Mouse (Mus musculus) heart, adult 2 months (tissue): ENCODE results near the gene Hmga1b. TPM values are rescaled to one million over a fixed set of nuclear protein-coding genes. Genes with fewer than 3 reads are reported as not detected.

Source experiments
- DNase-seq, 2 experiments: peaks; one replicate each; pipeline ENCODE4 v3.0.0; 2021
- H3K27ac ChIP-seq: fragments of 200-600 bp; 2 replicates; pipeline ENCODE4 v1.8.1; 2022
- H3K27me3 ChIP-seq: fragments of 200-500 bp; 2 replicates; pipeline ENCODE4 v1.6.1; 2012; ENCODE audit warnings: mild to moderate bottlenecking, low read length, inconsistent platforms, mixed read lengths; ENCODE audit not compliant: control insufficient read depth, insufficient read depth
- H3K36me3 ChIP-seq: fragments of 200-500 bp; 2 replicates; pipeline ENCODE4 v1.6.1; 2012; ENCODE audit warnings: low read length, inconsistent platforms; ENCODE audit not compliant: control insufficient read depth, insufficient read depth
- H3K4me1 ChIP-seq: fragments of 200-500 bp; 2 replicates; pipeline ENCODE4 v1.6.1; 2011; ENCODE audit warnings: low read length; ENCODE audit not compliant: control insufficient read depth, insufficient read depth
- H3K4me3 ChIP-seq: fragments of 200-600 bp; 2 replicates; pipeline ENCODE4 v1.8.1; 2022
- H3K79me2 ChIP-seq: fragments of 200-500 bp; replicated peaks from 2 replicates; pipeline ENCODE4 v1.6.1; 2012; ENCODE audit warnings: mild to moderate bottlenecking, inconsistent platforms, low read length, moderate library complexity, mixed read lengths; ENCODE audit not compliant: control insufficient read depth, insufficient read depth
- H3K9ac ChIP-seq: fragments of 200-500 bp; 2 replicates; pipeline ENCODE4 v1.6.1; 2012; ENCODE audit warnings: low read depth, mild to moderate bottlenecking, control low read depth, inconsistent platforms, low read length, mixed read lengths
- CTCF ChIP-seq: fragments of 200-600 bp; IDR thresholded peaks from 2 replicates; pipeline ENCODE4 v1.8.1; 2022; ENCODE audit warnings: antibody characterized with exemption, mild to moderate bottlenecking, moderate library complexity
- EP300 ChIP-seq: fragments of 200-500 bp; IDR thresholded peaks from 2 replicates; pipeline ENCODE4 v1.6.1; 2011; ENCODE audit warnings: low read depth, low read length, control low read depth; ENCODE audit not compliant: insufficient read depth
- POLR2A ChIP-seq: fragments of 200-500 bp; IDR thresholded peaks from 2 replicates; pipeline ENCODE4 v1.6.1; 2011; ENCODE audit warnings: mild to moderate bottlenecking, low read depth, low read length, control low read depth; ENCODE audit not compliant: insufficient read depth
- WGBS: fragments of 180-500 bp; shearing (Covaris S2); methylation state at CpG from one replicate; pipeline ENCODE4 v1.1.7; 2018; 5-methylcytosine and 5-hydroxymethylcytosine counted together
- intact Hi-C: fragments of 180-260 bp; cut with DNase I; formaldehyde crosslinking; loops from one replicate; pipeline ENCODE4 v1.15.1; 2025
- polyA plus RNA-seq: library from polyadenylated mRNA; depleted of rRNA; stranded (reverse); fragments of >200 nt; gene quantifications from 2 replicates; pipeline ENCODE4 v1.2.3, GENCODE M21; 2012; rRNA removed
- total RNA-seq, 2 experiments: library from RNA; stranded (reverse); gene quantifications; 2 replicates each; pipeline ENCODE4 v1.2.3; 2021

The Hmga1b gene
- total and polyA plus RNA-seq, 3 experiments: 0.57 to 31.4 (median 24.5) TPM

DNA sequence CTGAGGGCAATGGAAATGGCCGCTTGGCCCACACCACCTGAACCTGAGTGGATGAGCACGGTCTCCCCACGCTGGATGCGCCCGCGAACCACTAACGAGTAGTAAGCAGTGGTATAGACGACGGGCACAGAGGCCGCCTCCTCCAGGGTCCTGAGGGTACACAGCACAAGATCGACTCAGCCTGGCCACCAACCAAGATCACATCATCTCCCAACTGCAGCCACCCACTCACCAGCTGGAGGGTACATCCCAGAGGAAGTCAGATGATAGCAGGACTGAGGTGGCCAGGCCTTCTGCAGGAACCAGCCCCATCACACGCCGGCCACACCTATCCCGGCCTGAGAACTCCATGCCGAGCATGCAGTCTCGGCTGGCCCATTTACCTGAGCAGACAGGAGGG is 49.5 kb downstream of the Hmga1b start:
- no peak for DNase-seq
- WGBS: 90% methylated on average over 16 of the region's 16 CpGs
- no peak for TF ChIP-seq CTCF
- no peak for TF ChIP-seq EP300
- TF ChIP-seq POLR2A: no peak
- no peaks in the 10 kb centered on the region for H3K27me3 ChIP-seq
- no peak overlapping the region for H3K9ac ChIP-seq
- H3K79me2 ChIP-seq: no peaks in the 10 kb centered on the region
- H3K36me3 ChIP-seq: no peaks in the 10 kb centered on the region
- intact Hi-C loops: no loop called here
- H3K4me1 ChIP-seq: no peaks in the 10 kb centered on the region
- no peak overlapping the region for H3K27ac ChIP-seq
- no peak overlapping the region for H3K4me3 ChIP-seq

Other genes with a start within 250 kb of the Hmga1b start
- gene Gcgr, start 232.1 kb upstream of the Hmga1b start, total RNA-seq: under 1 TPM; 0.68 to 0.73 TPM
- 2.1 and 2.3 TPM in 2 replicates for gene Gcgr, start 232.1 kb upstream of the Hmga1b start, polyA plus RNA-seq
- 10 to 100 TPM; 38.5 to 43.9 TPM for gene Mcrip1, start 213.1 kb upstream of the Hmga1b start, total RNA-seq
- gene Mcrip1, start 213.1 kb upstream of the Hmga1b start, polyA plus RNA-seq: 84.9 and 97.4 TPM in 2 replicates
- under 1 TPM in 1 of 2 experiments, not detected in 1; 0.34 TPM for gene Ppp1r27, start 211.7 kb upstream of the Hmga1b start, total RNA-seq
- gene Ppp1r27, start 211.7 kb upstream of the Hmga1b start, polyA plus RNA-seq: 0.64 and 0.96 TPM in 2 replicates
- 100 to 1,000 TPM; 221 to 246 TPM for gene P4hb, start 189.5 kb upstream of the Hmga1b start, total RNA-seq
- 115 and 174 TPM in 2 replicates for gene P4hb, start 189.5 kb upstream of the Hmga1b start, polyA plus RNA-seq
- gene Arhgdia, start 181.2 kb upstream of the Hmga1b start, total RNA-seq: 100 to 1,000 TPM; 139 to 144 TPM
- 245 and 257 TPM in 2 replicates for gene Arhgdia, start 181.2 kb upstream of the Hmga1b start, polyA plus RNA-seq
- gene Alyref, start 164.4 kb upstream of the Hmga1b start, total RNA-seq: 10 to 100 TPM; 48.7 to 52.0 TPM
- 13.6 and 15.6 TPM in 2 replicates for gene Alyref, start 164.4 kb upstream of the Hmga1b start, polyA plus RNA-seq
- gene Anapc11, start 164.4 kb upstream of the Hmga1b start, total RNA-seq: 10 to 100 TPM; 79.9 to 89.0 TPM
- 87.8 and 105 TPM in 2 replicates for gene Anapc11, start 164.4 kb upstream of the Hmga1b start, polyA plus RNA-seq
- gene Npb, start 154.3 kb upstream of the Hmga1b start, total RNA-seq: not detected
- gene Npb, start 154.3 kb upstream of the Hmga1b start, polyA plus RNA-seq: not detected in 2 replicates
- gene Pcyt2, start 144.9 kb upstream of the Hmga1b start, total RNA-seq: 10 to 100 TPM; 51.8 to 55.6 TPM
- 111 and 125 TPM in 2 replicates for gene Pcyt2, start 144.9 kb upstream of the Hmga1b start, polyA plus RNA-seq
- 1 to 10 TPM; 7.0 to 7.4 TPM for gene Sirt7, start 137.6 kb upstream of the Hmga1b start, total RNA-seq
- 23.7 and 25.9 TPM in 2 replicates for gene Sirt7, start 137.6 kb upstream of the Hmga1b start, polyA plus RNA-seq
- gene Mafg, start 129.2 kb upstream of the Hmga1b start, total RNA-seq: 10 to 100 TPM; 35.7 to 45.2 TPM
- 32.8 and 37.2 TPM in 2 replicates for gene Mafg, start 129.2 kb upstream of the Hmga1b start, polyA plus RNA-seq
- gene Pycr1, start 119.0 kb upstream of the Hmga1b start, total RNA-seq: 1 to 10 TPM in 1 of 2 experiments, under 1 TPM in 1; 0.81 to 1.2 TPM
- 3.9 and 4.9 TPM in 2 replicates for gene Pycr1, start 119.0 kb upstream of the Hmga1b start, polyA plus RNA-seq
- 10 to 100 TPM; 77.6 to 87.3 TPM for gene Myadml2, start 114.6 kb upstream of the Hmga1b start, total RNA-seq
- gene Myadml2, start 114.6 kb upstream of the Hmga1b start, polyA plus RNA-seq: 55.1 and 68.3 TPM in 2 replicates
- under 1 TPM in 1 of 2 experiments, not detected in 1; 0.23 TPM for gene Notum, start 101.6 kb upstream of the Hmga1b start, total RNA-seq
- gene Notum, start 101.6 kb upstream of the Hmga1b start, polyA plus RNA-seq: 0.18 and 0.35 TPM in 2 replicates
- gene Aspscr1, start 89.8 kb upstream of the Hmga1b start, total RNA-seq: 10 to 100 TPM; 35.2 to 38.3 TPM
- 38.4 and 38.6 TPM in 2 replicates for gene Aspscr1, start 89.8 kb upstream of the Hmga1b start, polyA plus RNA-seq
- 10 to 100 TPM; 26.4 to 34.2 TPM for gene Cenpx, start 49.1 kb upstream of the Hmga1b start, total RNA-seq
- 51.4 and 53.0 TPM in 2 replicates for gene Cenpx, start 49.1 kb upstream of the Hmga1b start, polyA plus RNA-seq
- 1 to 10 TPM; 4.2 to 4.5 TPM for gene Lrrc45, start 48.9 kb upstream of the Hmga1b start, total RNA-seq
- gene Lrrc45, start 48.9 kb upstream of the Hmga1b start, polyA plus RNA-seq: 12.5 and 12.7 TPM in 2 replicates
- under 1 TPM; 0.70 to 0.99 TPM for gene Rac3, start 41.3 kb upstream of the Hmga1b start, total RNA-seq
- gene Rac3, start 41.3 kb upstream of the Hmga1b start, polyA plus RNA-seq: 3.3 and 4.6 TPM in 2 replicates
- gene Dcxr, start 35.5 kb upstream of the Hmga1b start, total RNA-seq: 10 to 100 TPM; 12.1 to 12.9 TPM
- 32.0 and 35.5 TPM in 2 replicates for gene Dcxr, start 35.5 kb upstream of the Hmga1b start, polyA plus RNA-seq
- 10 to 100 TPM; 17.7 to 19.4 TPM for gene Cbr2, start 30.7 kb upstream of the Hmga1b start, total RNA-seq
- gene Cbr2, start 30.7 kb upstream of the Hmga1b start, polyA plus RNA-seq: 42.3 and 379 TPM in 2 replicates
- gene Rfng, start 21.4 kb downstream of the Hmga1b start, total RNA-seq: 10 to 100 TPM; 11.9 to 12.5 TPM
- gene Rfng, start 21.4 kb downstream of the Hmga1b start, polyA plus RNA-seq: 28.6 and 30.0 TPM in 2 replicates
- gene Gps1, start 21.5 kb downstream of the Hmga1b start, total RNA-seq: 10 to 100 TPM; 54.4 to 55.8 TPM
- gene Gps1, start 21.5 kb downstream of the Hmga1b start, polyA plus RNA-seq: 85.9 and 129 TPM in 2 replicates
- gene Dus1l, start 33.6 kb downstream of the Hmga1b start, total RNA-seq: 10 to 100 TPM; 23.3 to 23.5 TPM
- 20.6 and 26.4 TPM in 2 replicates for gene Dus1l, start 33.6 kb downstream of the Hmga1b start, polyA plus RNA-seq
- gene Fasn, start 61.8 kb downstream of the Hmga1b start, total RNA-seq: 10 to 100 TPM; 22.0 to 32.1 TPM
- gene Fasn, start 61.8 kb downstream of the Hmga1b start, polyA plus RNA-seq: 318 and 731 TPM in 2 replicates
- gene Ccdc57, start 170.1 kb downstream of the Hmga1b start, total RNA-seq: 1 to 10 TPM in 1 of 2 experiments, under 1 TPM in 1; 0.86 to 1.1 TPM
- gene Ccdc57, start 170.1 kb downstream of the Hmga1b start, polyA plus RNA-seq: 0.61 and 1.3 TPM in 2 replicates
- gene Slc16a3, start 185.7 kb downstream of the Hmga1b start, total RNA-seq: 1 to 10 TPM; 1.2 to 1.3 TPM
- 4.0 and 4.2 TPM in 2 replicates for gene Slc16a3, start 185.7 kb downstream of the Hmga1b start, polyA plus RNA-seq
- gene Csnk1d, start 228.5 kb downstream of the Hmga1b start, total RNA-seq: 10 to 100 TPM; 48.7 to 55.9 TPM
- 33.9 and 45.6 TPM in 2 replicates for gene Csnk1d, start 228.5 kb downstream of the Hmga1b start, polyA plus RNA-seq